Mouse (Mus musculus): ENCODE measurements around the gene Natd1.
"Not testable (repeated sequence)": the region's sequence is repeated elsewhere in the genome, so short reads cannot be mapped to it uniquely, and the experiment has no call there.

Gene Natd1

DNA sequence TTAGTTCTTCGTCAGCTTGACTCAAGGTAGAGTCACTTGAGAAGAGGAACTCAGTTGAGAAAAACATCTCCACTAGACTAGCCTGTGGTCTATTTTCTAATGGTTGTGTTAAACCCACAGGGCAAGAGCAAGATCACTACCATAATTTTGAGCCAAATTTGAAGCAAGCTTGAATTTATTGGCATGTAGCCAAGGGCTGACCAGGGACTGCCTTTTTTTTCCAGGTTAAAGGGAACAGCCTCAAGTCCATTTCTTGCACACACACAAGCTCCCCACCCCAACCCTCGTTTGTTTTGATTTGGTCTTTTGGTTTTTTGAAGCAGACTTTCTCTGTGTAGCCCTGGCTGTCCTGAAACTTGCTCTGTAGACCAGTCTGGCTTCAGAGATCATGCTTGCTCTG is 24.7 kb downstream of the Natd1 start:
- DNase-seq (ENCODE audit: low spot score), result no peak

DNA sequence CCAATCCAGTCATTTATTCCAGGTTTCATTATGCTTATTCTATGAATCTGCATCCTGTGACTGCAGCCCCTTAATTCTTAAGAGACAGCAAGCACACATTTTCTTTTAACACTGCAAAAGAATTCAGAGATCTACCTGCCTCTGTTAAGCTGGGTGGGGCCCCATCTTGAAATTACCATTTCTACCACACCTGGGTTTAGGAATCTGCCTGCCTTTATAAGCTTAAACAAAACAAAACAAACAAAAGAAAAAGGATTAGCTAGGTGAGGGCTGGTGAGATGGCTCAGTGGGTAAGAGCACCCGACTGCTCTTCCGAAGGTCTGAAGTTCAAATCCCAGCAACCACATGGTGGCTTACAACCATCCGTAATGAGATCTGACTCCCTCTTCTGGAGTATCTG is 27.6 kb downstream of the Natd1 start:
- not testable (repeated sequence) for DNase-seq (ENCODE audit: low spot score)

DNA sequence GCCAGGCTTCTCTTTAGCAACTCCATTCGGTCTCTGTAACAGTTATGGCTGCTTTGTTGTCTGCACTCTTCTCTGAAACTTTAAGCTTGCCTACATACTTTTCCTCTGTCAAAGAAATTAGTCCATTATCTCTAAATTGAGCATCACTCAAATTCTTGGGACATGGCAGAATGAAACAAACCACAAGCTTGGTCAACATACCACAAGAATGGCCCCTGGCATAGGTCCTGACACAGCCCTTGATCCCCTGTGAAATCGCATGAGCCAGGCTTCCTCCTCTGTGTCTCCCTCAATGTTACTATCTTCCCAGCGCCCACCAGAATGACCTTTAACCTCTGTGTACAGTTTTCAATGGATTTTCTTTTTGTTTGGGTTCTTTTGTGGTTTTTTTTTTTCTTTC is 32.2 kb downstream of the Natd1 start:
- DNase-seq (ENCODE audit: low spot score), result no peak

DNA sequence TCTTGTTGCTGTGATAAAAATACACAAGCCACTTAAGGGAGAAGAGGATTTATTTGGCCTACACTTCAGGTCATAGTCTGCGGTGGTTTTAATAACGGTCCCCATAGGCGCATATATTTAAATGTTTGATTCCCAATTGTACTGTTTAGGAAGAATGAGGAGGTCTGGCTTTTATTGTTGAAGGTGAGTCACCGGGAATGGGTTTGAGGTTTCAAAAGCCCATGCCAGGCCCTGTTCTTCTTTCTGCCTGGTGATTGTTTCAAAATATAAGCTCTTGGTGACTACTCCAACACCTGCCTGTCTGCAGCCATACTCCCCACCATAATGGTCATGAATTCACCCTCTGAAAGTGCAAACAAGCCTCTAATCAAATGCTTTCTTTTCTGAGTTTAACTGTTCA is 34.0 kb downstream of the Natd1 start:
- DNase-seq (ENCODE audit: low spot score), result no peak

DNA sequence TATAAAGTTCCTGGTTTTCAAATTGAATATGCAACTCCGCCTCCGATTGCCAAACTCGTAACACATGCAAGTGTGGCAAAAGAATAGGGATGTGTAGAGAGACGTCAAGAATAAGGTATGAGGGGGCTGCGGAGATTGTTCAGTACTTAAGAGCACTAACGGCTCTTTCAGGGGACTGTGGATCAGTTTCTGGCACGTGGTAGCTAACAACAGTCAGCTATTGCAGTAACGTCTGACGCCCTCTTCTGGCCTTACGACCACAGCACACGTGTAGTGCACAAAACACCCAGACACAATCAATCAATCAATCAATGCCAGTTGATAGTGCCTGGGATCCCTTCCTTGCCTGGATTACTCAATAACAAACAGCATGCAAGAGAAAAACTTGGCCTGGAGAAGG is 35.1 kb downstream of the Natd1 start:
- no peak for DNase-seq (ENCODE audit: low spot score)

DNA sequence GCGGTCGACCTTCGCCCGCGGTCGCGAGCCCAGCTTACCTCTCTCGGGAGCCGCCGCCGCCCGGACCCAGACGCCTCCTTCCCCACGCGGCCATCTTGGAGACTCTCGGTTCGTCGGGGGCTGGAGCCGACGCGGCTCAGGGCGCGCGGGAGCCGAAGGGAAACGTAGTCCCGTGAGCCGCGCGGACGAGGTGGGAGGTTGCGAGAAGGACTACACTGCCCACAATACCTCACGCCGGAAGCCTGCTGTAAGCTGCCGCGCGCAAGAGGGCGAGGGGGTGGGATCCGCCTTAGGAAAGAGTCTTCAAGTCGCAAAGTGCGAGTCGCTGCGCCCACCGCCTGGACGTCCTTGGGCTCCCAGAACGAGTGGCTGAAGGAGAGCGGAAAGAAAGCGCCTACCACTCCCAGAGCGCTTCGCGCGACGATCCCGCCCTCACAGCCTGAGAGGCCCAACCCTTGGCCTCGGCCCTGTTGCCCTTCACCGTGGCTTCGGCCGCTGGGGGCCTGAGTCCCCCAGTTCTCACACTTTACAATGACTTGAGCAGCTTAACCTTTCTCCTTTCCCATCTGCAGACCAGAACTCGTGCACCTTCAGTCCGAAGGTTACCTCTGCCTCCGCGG is 35.8 kb downstream of the Natd1 start, which contains the start of gene Tmem11:
TSS of gene Tmem11 (minus strand) at position 598 of the 620 bp plus-strand sequence.
- peak; percentile 97 for DNase-seq (ENCODE audit: low spot score)

DNA sequence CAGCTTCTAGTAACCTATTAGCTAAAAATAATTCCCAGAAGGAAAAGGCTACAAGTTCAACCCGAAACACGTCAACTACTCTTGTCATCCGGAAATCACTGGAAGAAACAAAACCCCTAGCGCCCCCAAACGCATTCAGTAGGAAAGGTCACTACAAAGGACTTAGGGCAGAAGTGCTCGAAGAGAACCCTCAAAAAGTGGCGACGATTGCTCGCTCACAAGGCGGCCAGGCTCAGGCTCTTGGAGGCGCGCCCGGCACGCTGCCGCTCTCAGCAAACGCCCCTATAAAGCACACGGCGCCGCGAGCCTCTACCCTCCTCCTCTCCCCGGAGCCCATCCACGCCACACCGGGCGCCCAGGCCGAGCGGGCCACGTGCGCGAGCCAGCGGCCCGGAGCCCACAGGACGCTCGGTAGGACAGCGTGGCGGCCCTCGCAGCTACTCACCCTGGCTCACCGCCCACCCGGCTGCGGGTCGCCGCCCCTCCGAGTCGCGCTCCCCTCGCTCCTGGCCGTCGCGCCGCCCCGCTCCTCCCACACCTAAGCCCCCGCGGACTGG is 36.4 kb downstream of the Natd1 start:
- DNase-seq (ENCODE audit: low spot score), result peak; percentile 31

DNA sequence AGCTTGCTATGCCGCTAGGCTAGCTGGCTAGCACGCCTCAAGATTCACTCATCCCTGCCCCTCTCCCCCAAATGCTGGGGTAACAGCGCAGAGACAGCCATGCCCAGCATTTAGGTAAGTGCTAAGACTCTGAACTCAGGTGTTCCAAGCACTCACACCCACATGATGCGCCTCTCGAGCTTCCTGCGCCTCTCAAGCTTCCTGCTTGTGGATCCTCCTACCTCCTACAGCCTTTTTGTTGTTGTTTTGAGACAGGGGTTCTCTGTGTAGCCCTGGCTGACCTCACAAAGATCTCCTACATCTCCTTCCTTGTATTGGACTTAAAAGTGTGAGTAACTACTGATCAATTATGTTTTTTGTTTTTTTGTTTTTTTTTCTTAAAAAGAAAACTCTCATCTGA is 41.4 kb downstream of the Natd1 start:
- DNase-seq (ENCODE audit: low spot score), result no peak

DNA sequence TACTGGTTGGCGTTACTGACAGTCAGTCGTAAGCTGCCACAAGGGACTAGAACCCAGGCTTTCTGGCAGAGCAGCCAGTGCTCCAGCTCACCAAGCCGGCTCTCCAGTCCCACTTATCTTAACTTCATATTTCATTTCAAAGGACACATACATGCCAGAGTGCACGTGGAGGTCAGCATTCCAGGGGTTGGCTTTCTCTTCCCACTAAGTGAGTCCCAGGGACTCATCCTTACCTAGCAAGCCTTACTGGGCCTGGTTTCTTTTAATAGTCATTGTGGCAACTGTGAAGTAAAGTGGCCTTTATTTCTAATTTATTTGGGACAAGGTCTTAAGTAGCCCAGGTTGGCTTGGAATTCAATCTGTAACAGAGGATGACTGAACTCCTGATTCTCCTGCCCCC is 43.1 kb downstream of the Natd1 start:
- DNase-seq (ENCODE audit: low spot score), result no peak

DNA sequence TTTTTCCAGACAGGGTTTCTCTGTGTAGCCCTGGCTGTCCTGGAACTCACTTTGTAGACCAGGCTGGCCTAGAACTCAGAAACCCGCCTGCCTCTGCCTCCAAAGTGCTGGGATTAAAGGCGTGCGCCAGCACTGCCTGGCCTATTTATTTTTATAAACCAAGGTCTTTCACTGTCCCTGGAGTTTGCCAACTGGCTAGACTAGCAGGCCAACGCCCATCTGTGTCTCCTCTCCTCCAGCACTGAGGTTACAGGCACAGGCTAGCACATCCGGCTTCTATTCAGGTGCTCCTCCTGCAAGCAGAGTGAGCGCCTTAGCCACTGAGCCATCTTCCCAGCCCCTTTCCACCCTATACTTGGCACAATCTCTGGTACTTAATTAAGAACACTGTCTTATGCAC is 45.1 kb downstream of the Natd1 start:
- not testable (repeated sequence) for DNase-seq (ENCODE audit: low spot score)

DNA sequence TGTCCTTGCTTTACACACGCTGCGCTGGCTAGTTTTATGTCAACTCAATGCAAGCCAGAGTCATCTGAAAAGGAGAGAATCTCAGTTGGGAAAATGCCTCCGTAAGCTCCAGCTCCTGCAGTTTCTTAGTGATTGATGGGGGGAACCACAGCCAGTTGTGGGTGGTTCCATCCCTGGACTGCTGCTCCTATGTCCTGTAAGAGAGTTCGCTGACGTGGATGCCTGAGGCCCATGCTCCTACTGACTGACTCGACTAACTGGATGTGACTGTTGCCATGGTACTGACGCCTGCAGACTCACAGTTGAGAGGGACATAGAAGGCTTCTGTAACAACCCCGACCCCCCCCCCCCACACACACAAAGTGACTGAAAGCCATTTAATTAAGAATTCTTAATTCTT is 46.6 kb downstream of the Natd1 start:
- no peak for DNase-seq (ENCODE audit: low spot score)

DNA sequence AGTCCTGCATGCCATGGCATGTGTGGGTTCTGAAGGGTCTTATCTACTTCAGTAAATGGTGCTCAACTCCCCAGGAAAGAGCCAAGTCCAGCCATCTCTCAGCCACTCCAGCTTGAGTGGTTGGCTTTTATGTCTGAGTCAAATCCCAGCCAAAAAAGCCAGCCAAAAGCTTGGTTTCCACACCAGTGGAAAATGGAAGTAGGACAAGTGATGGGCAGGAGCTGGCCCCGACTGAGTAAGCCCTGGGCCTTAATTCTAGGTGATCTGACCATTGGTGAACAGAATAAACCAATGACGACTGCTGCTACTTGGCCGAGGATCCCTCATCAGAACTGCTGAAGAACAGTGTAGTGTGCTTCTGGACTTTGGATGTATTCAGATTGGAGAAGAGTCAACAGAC is 47.1 kb downstream of the Natd1 start:
- no peak for DNase-seq (ENCODE audit: low spot score)

DNA sequence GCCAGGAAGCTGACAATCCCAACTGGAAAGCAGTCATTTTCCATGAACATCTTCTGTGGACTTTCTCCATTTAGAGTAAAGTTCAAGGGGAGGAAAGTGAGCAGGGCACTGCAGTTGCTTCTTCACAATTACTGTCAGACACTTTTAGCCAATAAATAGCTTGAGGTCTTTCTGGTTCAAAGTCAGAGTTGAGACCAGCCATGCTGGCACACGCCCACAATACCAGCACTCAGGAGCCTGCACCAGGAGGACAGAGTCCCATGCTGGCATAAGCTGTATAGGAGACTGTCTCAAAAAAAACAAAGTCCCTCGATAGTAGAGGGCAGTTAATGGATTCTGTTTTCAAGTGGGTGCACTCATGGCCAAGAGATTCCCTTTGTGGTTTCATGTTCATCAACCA is 48.5 kb downstream of the Natd1 start:
- no peak for DNase-seq (ENCODE audit: low spot score)

DNA sequence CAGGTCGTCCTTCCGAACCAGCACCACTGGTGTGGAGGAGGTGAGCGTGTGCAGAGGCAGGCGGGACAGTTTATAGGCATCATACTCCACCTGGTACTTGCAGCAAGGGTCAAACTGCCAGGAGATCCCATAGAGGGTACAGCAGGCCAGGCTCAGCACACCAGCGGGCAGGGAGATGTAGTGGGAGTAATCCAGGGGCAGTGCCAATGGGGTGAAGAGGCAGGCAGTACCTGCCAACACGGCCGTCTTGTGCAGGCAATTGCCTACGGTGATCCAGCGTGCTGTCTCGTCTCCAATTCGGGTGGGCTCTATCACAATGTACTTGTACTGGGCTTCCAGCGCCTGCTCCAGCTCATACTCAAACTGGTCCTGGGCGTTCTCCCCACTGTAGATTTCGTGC is 49.6 kb downstream of the Natd1 start:
- DNase-seq (ENCODE audit: low spot score), result no peak

DNA sequence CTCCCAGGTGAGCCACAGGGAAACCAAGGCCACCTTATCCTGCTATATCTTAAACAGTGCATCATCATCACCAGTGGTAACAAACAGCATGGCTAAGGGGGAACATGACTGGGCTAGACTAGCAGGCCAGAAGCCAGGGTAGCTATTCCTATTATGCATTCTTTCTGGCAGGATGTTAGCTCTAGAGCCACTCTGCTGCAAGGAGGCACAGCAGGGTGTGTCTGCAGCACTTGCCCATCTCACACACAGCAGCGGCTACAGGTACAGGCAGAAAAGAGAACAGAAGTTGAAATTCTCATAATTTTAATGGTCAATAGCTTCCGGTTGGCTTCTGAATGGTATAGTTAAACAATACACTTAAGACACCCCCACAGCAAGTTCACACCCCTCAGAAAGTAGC is 50.4 kb downstream of the Natd1 start:
- DNase-seq (ENCODE audit: low spot score), result no peak

DNA sequence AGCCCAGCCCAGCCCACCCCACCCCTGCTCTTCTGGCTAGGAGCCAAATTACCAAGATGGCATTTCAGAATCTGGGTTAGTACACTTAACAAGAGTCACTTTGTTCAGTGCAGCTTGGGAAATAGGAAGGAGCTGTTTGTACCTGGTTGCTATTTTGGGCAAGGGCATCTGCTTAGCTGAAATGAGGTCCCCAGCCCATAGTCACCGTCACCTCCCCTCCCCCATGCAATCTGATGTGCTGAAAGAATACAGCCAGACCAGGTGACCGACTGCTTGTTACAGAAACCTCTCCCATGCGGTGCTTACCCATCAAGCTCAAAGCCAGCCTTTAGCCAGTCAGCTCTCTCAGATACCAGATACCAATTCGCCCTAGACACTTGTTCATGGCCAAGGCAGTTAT is 51.4 kb downstream of the Natd1 start:
- DNase-seq (ENCODE audit: low spot score), result no peak

DNA sequence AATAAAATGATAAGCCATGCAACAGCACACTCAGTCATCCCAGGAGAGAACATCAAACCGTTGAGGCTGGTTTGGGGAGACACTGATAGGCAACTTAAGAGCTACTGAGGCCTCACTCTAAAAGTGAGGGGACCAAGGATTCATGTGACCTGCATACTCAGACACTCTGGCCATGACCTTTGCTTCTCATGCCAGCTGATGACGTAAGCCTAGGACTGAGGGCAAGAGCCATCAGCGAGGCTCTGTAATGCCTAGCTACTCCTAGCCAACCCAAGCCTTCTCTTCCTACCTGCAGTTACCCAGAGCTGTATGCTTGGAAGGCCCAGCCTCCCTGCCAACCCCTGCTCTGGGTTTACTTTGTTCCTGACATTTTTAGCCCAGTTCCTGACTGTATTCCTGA is 52.6 kb downstream of the Natd1 start:
- no peak for DNase-seq (ENCODE audit: low spot score)

DNA sequence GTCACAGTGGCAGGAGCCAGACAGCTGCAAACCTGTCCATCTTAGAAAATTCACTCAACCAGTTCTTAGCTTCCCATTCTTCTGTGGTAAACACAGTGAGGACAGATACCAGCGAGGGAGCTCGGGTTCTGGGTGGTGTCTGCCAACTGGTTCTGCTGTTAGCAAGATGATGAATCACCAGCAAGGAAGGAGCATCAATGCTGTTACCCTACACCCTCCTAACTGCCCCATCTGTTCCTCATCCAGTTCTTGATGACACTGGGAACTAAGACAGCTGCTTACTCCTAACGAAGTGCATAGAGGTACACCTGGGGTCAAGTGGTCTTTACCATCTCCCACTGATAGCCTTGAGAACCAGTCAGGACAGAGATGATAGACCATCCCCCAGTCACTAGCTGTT is 58.0 kb downstream of the Natd1 start:
- DNase-seq (ENCODE audit: low spot score), result no peak
